Mouse (Mus musculus) E14TG2a.4 (cell line): ENCODE results near the gene Fbxo22.

Experiments
- H3K27me3 ChIP-seq: 2 replicates; pipeline ENCODE4 v1.6.1; 2014; ENCODE audit warnings: low read length, control low read depth; ENCODE audit not compliant: insufficient read depth
- H3K36me3 ChIP-seq: 2 replicates; pipeline ENCODE4 v1.6.1; 2014; ENCODE audit warnings: low read length, control low read depth; ENCODE audit not compliant: insufficient read depth
- H3K4me1 ChIP-seq: replicated peaks from 2 replicates; pipeline ENCODE4 v1.6.1; 2014; ENCODE audit warnings: low read depth, low read length, control low read depth
- H3K4me3 ChIP-seq: replicated peaks from 2 replicates; pipeline ENCODE4 v1.5.1; 2014; ENCODE audit warnings: mild to moderate bottlenecking, low read length
- H3K9me3 ChIP-seq: 2 replicates; pipeline ENCODE4 v1.6.1; 2014; ENCODE audit warnings: low read length, control low read depth
- CTCF ChIP-seq: conservative IDR thresholded peaks from 2 replicates; pipeline ENCODE4 v1.5.1; 2014; ENCODE audit warnings: low read length
- NANOG ChIP-seq: IDR thresholded peaks from 2 replicates; pipeline ENCODE4 v1.6.1; 2014; ENCODE audit warnings: borderline replicate concordance, low read length, mixed read lengths
- POU5F1 ChIP-seq: IDR thresholded peaks from 2 replicates; pipeline ENCODE4 v1.6.1; 2014; ENCODE audit warnings: low read length, borderline replicate concordance

Gene Fbxo22

DNA sequence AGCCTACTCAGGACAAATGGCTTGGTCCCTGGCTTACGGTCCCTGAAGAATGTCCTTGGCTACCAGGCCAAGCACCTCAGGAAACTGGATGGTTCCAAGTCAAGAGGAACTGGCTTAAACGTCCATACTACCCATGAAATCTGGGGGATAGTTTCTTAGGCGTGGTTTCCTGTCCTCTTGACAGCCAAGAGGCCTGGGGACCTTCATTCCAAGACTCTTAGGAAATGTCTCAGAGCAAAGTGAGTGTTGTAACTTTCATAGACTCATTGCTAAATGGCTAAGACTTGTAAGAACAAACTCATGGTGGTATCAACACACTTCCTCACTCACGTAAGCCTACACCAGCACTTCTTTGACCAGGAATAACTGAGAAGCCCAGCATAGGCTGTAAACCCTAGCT is 46.9 kb downstream of the Fbxo22 start:
- TF ChIP-seq POU5F1: no peak
- TF ChIP-seq NANOG: no peak
- TF ChIP-seq CTCF: no peak
- H3K27me3 ChIP-seq: no peaks in the 10 kb centered on the region

DNA sequence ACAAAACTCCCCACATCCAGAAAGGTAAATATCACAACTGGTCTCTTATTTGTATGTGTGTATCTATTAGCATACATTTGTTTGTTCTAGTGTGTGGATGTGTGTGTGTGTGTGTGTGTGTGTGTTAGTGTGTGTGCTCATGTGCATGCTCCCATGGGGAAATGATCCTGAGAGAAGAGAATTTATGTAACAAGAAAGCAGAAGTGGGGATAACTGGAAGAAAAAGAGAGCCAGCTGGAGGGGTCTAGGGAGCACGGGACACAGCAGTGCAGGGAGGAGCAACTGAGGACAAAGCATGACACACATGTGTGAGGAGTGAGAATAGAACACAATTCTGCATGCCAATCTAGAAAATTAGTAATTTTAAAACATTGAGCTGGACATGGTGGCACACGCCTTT is 48.4 kb downstream of the Fbxo22 start:
- no peak for TF ChIP-seq NANOG
- no peak for TF ChIP-seq CTCF
- no peaks in the 10 kb centered on the region for H3K27me3 ChIP-seq

More for the DNA sequence above, 46.9 kb downstream of the Fbxo22 start:
- Histone ChIP-seq H3K36me3 (no peaks in the 10 kb centered on the region), H3K4me3 (no peak overlapping the region), H3K9me3 (no peaks in the 10 kb centered on the region), H3K4me1 (no peaks in the 10 kb centered on the region)

DNA sequence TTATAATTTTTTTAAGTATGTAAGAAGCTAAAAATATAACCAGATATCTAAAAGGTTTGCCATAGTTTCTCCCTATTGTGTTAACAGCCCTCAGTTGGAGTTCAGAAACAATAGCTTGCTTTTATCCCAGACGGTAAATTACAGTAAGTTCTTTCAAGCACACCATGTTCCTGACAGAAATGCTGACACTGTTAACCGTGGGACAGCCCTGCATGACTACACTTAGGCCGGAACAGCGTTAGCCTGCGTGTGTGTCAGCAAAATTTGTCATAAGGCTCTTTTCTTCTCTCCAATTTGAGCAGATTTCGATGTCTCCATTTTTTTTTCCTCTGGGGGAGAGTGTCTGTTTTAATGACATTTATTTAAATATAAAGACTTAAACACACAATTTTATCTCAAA is 51.0 kb downstream of the Fbxo22 start:
- no peaks in the 10 kb centered on the region for H3K36me3 ChIP-seq
- H3K9me3 ChIP-seq: no peaks in the 10 kb centered on the region
- H3K4me3 ChIP-seq: no peak overlapping the region
- H3K4me1 ChIP-seq: no peaks in the 10 kb centered on the region
- H3K27me3 ChIP-seq: no peaks in the 10 kb centered on the region
- TF ChIP-seq POU5F1: no peak
- TF ChIP-seq CTCF: no peak
- no peak for TF ChIP-seq NANOG

More for the DNA sequence above, 48.4 kb downstream of the Fbxo22 start:
- H3K4me1 ChIP-seq: no peaks in the 10 kb centered on the region
- H3K9me3 ChIP-seq: no peaks in the 10 kb centered on the region
- H3K4me3 ChIP-seq: no peak overlapping the region
- H3K36me3 ChIP-seq: no peaks in the 10 kb centered on the region

- Histone ChIP-seq H3K36me3 (no peaks in the 10 kb centered on the region), H3K9me3 (no peaks in the 10 kb centered on the region), H3K4me3 (no peak overlapping the region), H3K4me1 (no peaks in the 10 kb centered on the region), H3K27me3 (no peaks in the 10 kb centered on the region)
- TF ChIP-seq CTCF (no peak), POU5F1 (no peak), NANOG (no peak)
Observed at GRCm38 (mm10) chr9:55264356-55265302, 55.9 kb downstream of the Fbxo22 start.

DNA sequence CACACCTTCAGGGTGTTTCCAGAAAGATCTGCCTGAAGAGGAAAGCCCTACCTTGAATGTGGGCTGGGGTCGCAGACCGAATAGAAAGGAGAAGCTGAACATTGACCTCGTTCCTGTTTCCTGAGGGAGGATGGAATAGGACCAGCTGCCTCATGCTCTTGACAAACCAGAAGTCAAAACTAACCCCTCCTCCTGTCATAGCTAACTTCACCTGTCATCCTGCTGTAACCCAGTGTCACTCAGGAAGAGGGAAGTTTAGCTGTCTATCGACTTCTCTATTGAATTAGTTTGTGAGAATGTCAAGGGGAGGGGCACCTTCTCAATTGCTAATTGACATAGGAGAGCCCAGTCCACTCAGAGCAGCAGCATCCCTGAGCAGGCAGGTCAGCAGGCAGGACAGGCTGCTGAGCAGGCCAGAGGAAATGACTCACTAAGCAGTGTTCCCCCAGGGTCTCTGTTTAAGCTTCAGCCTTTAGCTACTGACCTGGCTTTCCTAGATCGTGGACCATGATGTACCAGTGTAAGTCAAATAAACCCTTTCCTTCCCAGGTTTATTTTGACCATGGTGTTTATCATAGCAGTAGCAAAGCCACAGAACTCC is 63.3 kb downstream of the Fbxo22 start:
- Histone ChIP-seq H3K27me3 (no peaks in the 10 kb centered on the region), H3K9me3 (no peaks in the 10 kb centered on the region), H3K36me3 (no peaks in the 10 kb centered on the region), H3K4me1 (peaks cover 10% of the 10 kb centered on the region), H3K4me3 (no peak overlapping the region)
- TF ChIP-seq NANOG: no peak
- no peak for TF ChIP-seq CTCF
- no peak for TF ChIP-seq POU5F1

- Histone ChIP-seq H3K4me1 (peaks cover 10% of the 10 kb centered on the region), H3K27me3 (no peaks in the 10 kb centered on the region), H3K36me3 (no peaks in the 10 kb centered on the region), H3K9me3 (no peaks in the 10 kb centered on the region), H3K4me3 (no peak overlapping the region)
- no peak for TF ChIP-seq CTCF
- no peak for TF ChIP-seq NANOG
- no peak for TF ChIP-seq POU5F1
Observed at GRCm38 (mm10) chr9:55273906-55274305, 65.2 kb downstream of the Fbxo22 start.
